Mouse (Mus musculus): ENCODE results near the gene Tssk1. TPM values are rescaled to one million over a fixed set of nuclear protein-coding genes. Genes with fewer than 3 reads are reported as not detected.

Tssk1 gene
- polyA plus RNA-seq, 1 experiment, result not detected

- TF ChIP-seq TAL1 (IDR thresholded peaks at IDR 0.05; ENCODE audit: low read length) (no peak), GATA1 (IDR thresholded peaks at IDR 0.05; ENCODE audit: low read length) (no peak)
- Histone ChIP-seq H3K4me3 (replicated peaks) (no peak overlapping the region), H3K4me1 (ENCODE audit: control insufficient read depth) (peaks cover 60% of the 10 kb centered on the region), H3K36me3 (ENCODE audit: control insufficient read depth) (no peaks in the 10 kb centered on the region), H3K27me3 (ENCODE audit: control insufficient read depth) (no peaks in the 10 kb centered on the region), H3K9me3 (ENCODE audit: control insufficient read depth, low read length) (no peaks in the 10 kb centered on the region)
Observed at GRCm38 (mm10) chr16:17931906-17932460, 38.0 kb downstream of the Tssk1 start.

GRCm38 (mm10) chr16:17933594-17934444 is 39.8 kb downstream of the Tssk1 start:
- Histone ChIP-seq H3K4me3 (replicated peaks) (no peak overlapping the region), H3K4me1 (ENCODE audit: control insufficient read depth) (peaks cover 60% of the 10 kb centered on the region), H3K27me3 (ENCODE audit: control insufficient read depth) (no peaks in the 10 kb centered on the region), H3K9me3 (ENCODE audit: control insufficient read depth, low read length) (no peaks in the 10 kb centered on the region), H3K36me3 (ENCODE audit: control insufficient read depth) (no peaks in the 10 kb centered on the region)
- TF ChIP-seq GATA1 (IDR thresholded peaks at IDR 0.05; ENCODE audit: low read length) (no peak), TAL1 (IDR thresholded peaks at IDR 0.05; ENCODE audit: low read length) (no peak)

DNA sequence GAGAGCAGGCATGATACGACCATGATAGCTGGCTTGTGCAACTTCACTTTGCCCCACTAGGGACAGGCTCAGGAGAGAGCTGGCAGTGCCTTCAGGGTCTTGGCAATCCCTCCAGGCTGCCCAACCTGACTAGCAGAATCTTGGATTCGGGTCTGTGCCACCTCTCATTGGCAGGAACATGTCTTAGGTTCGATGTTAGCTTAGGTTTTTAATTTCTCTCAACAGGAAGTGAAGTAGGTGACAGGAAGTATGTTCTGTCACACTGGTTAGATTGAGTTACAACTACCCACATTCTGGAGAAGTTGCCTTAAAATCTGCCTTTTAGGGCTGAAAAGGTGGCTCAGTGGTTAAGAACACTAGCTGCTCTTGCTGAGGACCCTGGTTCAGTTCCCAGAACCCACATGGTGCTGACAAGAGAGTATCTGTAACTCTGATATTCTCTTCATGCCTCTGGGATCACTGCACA is 40.5 kb downstream of the Tssk1 start:
- H3K36me3 ChIP-seq (ENCODE audit: control insufficient read depth), result no peaks in the 10 kb centered on the region
- TF ChIP-seq GATA1 (IDR thresholded peaks at IDR 0.05; ENCODE audit: low read length) (no peak), TAL1 (IDR thresholded peaks at IDR 0.05; ENCODE audit: low read length) (no peak)
- H3K27me3 ChIP-seq (ENCODE audit: control insufficient read depth), result no peaks in the 10 kb centered on the region
- H3K9me3 ChIP-seq (ENCODE audit: control insufficient read depth, low read length), result no peaks in the 10 kb centered on the region
- no peak overlapping the region for H3K4me3 ChIP-seq (replicated peaks)
- H3K4me1 ChIP-seq (ENCODE audit: control insufficient read depth), result peaks cover 60% of the 10 kb centered on the region

DNA sequence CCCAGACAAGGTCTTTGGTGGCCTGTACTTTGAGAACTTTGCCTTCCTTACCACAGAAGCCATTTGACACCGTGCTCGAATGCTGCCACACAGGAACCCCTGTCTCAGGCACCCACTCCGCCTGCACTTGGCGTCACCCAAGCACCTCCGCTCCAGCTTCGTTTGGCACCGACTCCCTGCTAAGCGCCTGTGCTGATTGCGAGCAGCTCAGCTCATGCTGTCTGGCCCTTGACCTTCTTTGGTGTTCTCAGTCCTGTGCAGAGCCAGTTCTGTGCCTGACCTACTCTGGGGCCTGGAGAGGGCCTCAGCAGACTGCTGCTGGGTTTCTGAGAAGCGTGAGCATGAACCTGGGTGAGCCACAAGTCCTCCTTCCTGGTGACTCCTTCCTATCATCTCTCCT is 42.8 kb downstream of the Tssk1 start:
- no peak for TF ChIP-seq TAL1 (IDR thresholded peaks at IDR 0.05; ENCODE audit: low read length)
- Histone ChIP-seq H3K27me3 (ENCODE audit: control insufficient read depth) (no peaks in the 10 kb centered on the region), H3K4me1 (ENCODE audit: control insufficient read depth) (peaks cover 59% of the 10 kb centered on the region)

GRCm38 (mm10) chr16:17938187-17938586 is 44.2 kb downstream of the Tssk1 start:
- Histone ChIP-seq H3K9me3 (ENCODE audit: control insufficient read depth, low read length) (no peaks in the 10 kb centered on the region), H3K4me3 (replicated peaks) (no peak overlapping the region), H3K27me3 (ENCODE audit: control insufficient read depth) (no peaks in the 10 kb centered on the region), H3K36me3 (ENCODE audit: control insufficient read depth) (no peaks in the 10 kb centered on the region), H3K4me1 (ENCODE audit: control insufficient read depth) (peaks cover 54% of the 10 kb centered on the region)
- TF ChIP-seq TAL1 (IDR thresholded peaks at IDR 0.05; ENCODE audit: low read length) (no peak), GATA1 (IDR thresholded peaks at IDR 0.05; ENCODE audit: low read length) (no peak)

More for the DNA sequence above, 42.8 kb downstream of the Tssk1 start:
- Histone ChIP-seq H3K4me3 (replicated peaks) (no peak overlapping the region), H3K9me3 (ENCODE audit: control insufficient read depth, low read length) (no peaks in the 10 kb centered on the region), H3K36me3 (ENCODE audit: control insufficient read depth) (no peaks in the 10 kb centered on the region)

DNA sequence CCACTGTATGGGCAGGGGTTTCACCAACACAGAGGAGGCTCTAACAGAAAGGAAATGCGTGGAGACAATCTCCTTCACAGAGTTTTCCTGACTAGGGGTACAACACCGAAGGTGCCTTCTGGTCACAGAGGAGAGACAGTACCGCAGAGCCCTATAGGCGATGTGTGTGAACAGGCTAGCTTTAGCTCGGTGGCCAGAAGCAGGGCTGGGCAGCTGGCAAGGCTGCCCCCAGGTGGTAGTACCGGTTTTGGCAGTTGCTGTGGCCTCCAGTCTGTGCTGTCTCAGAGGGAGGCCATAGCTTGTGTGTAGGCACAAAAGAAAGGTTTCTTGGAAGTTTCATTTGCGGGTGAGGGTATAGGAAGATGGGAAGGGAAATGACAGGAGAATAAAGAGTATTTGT is 44.8 kb downstream of the Tssk1 start:
- Histone ChIP-seq H3K27me3 (ENCODE audit: control insufficient read depth) (no peaks in the 10 kb centered on the region), H3K4me1 (ENCODE audit: control insufficient read depth) (peaks cover 48% of the 10 kb centered on the region), H3K9me3 (ENCODE audit: control insufficient read depth, low read length) (no peaks in the 10 kb centered on the region), H3K36me3 (ENCODE audit: control insufficient read depth) (no peaks in the 10 kb centered on the region), H3K4me3 (replicated peaks) (peak overlapping the region; percentile 39)
- TF ChIP-seq GATA1 (IDR thresholded peaks at IDR 0.05; ENCODE audit: low read length), result no peak
- TF ChIP-seq TAL1 (IDR thresholded peaks at IDR 0.05; ENCODE audit: low read length), result no peak

DNA sequence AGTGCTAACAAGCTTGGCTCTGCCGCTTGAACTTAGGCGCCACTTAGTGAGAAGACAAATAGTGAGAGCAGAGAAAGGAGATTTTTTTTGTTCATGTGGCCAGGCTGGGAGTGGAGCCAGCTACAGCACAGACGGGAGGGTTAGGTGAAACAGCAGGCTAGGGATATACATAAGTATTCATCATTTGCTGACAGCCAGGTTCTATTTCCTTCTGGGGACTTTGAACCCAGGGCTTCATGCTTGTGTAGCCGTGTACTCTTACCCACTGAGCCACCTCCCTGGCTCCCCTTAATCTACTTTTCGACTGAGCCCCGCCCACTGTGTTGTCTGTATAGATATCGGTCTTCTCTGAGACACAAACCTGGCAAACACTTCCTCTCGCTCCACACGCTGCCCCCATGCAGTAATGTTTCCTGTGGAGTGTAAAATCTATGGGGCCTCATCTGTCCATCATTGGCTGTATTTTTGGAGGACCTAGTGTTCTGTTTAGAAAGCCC is 45.3 kb downstream of the Tssk1 start:
- H3K9me3 ChIP-seq (ENCODE audit: control insufficient read depth, low read length), result no peaks in the 10 kb centered on the region
- peaks cover 43% of the 10 kb centered on the region for H3K4me1 ChIP-seq (ENCODE audit: control insufficient read depth)
- H3K4me3 ChIP-seq (replicated peaks), result peak overlapping the region; percentile 39
- no peaks in the 10 kb centered on the region for H3K27me3 ChIP-seq (ENCODE audit: control insufficient read depth)
- no peak for TF ChIP-seq TAL1 (IDR thresholded peaks at IDR 0.05; ENCODE audit: low read length)
- no peak for TF ChIP-seq GATA1 (IDR thresholded peaks at IDR 0.05; ENCODE audit: low read length)
- no peaks in the 10 kb centered on the region for H3K36me3 ChIP-seq (ENCODE audit: control insufficient read depth)

DNA sequence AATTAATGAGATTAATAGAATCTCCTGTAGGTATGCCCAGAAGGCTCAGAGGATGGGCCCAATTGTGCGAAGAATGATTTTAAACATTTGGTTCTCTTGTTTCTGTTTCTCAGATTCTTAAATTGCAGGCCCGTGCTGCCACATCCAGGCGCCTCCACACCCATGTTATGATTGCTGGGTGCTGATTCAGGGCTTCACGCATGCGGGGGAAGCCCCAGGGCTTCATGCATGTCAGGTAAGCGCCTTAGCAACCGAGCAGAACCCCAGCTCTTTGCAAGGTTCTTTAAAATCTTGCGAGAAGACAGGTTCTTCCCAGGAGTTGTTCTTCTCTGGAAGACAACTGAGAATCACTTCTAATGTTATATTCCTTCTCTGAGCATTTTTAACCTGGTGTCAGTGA is 49.4 kb downstream of the Tssk1 start:
- Histone ChIP-seq H3K27me3 (ENCODE audit: control insufficient read depth) (peaks cover 2% of the 10 kb centered on the region), H3K4me1 (ENCODE audit: control insufficient read depth) (peaks cover 16% of the 10 kb centered on the region), H3K4me3 (replicated peaks) (no peak overlapping the region), H3K9me3 (ENCODE audit: control insufficient read depth, low read length) (no peaks in the 10 kb centered on the region), H3K36me3 (ENCODE audit: control insufficient read depth) (no peaks in the 10 kb centered on the region)
- TF ChIP-seq TAL1 (IDR thresholded peaks at IDR 0.05; ENCODE audit: low read length), result no peak
- no peak for TF ChIP-seq GATA1 (IDR thresholded peaks at IDR 0.05; ENCODE audit: low read length)

- no peak overlapping the region for H3K4me3 ChIP-seq (replicated peaks)
- no peaks in the 10 kb centered on the region for H3K36me3 ChIP-seq (ENCODE audit: control insufficient read depth)
- peaks cover 2% of the 10 kb centered on the region for H3K27me3 ChIP-seq (ENCODE audit: control insufficient read depth)
- TF ChIP-seq GATA1 (IDR thresholded peaks at IDR 0.05; ENCODE audit: low read length) (no peak), TAL1 (IDR thresholded peaks at IDR 0.05; ENCODE audit: low read length) (no peak)
- no peaks in the 10 kb centered on the region for H3K9me3 ChIP-seq (ENCODE audit: control insufficient read depth, low read length)
- H3K4me1 ChIP-seq (ENCODE audit: control insufficient read depth), result no peaks in the 10 kb centered on the region
Observed at GRCm38 (mm10) chr16:17945081-17945831, 51.2 kb downstream of the Tssk1 start.

Other genes starting within 250 kb of the Tssk1 start
- 1.4 and 1.5 TPM in 2 replicates for gene Ccdc74a, start 247.8 kb upstream of the Tssk1 start, polyA plus RNA-seq (2012)
- 7.7 and 8.2 TPM in 2 replicates for gene Med15, start 161.3 kb upstream of the Tssk1 start, polyA plus RNA-seq (2012)
- 0.22 and 1.5 TPM in 2 replicates for gene Klhl22, start 134.6 kb upstream of the Tssk1 start, polyA plus RNA-seq (2012)
- gene Scarf2, start 96.9 kb upstream of the Tssk1 start, polyA plus RNA-seq (2012), result 0.03 TPM in 1 of 2 replicates, not detected in the other
- not detected in 2 replicates for gene B830017H08Rik, start 61.1 kb upstream of the Tssk1 start, polyA plus RNA-seq (2012)
- 0.44 and 0.70 TPM in 2 replicates for gene Car15, start 55.9 kb upstream of the Tssk1 start, polyA plus RNA-seq (2012)
- 0.07 and 0.08 TPM in 2 replicates for gene Gm20518, start 2.6 kb upstream of the Tssk1 start, polyA plus RNA-seq (2012)
- 0.68 and 1.1 TPM in 2 replicates for gene Dgcr2, start 4.3 kb downstream of the Tssk1 start, polyA plus RNA-seq (2012)
- not detected in 2 replicates for gene Tssk2, start 4.4 kb downstream of the Tssk1 start, polyA plus RNA-seq (2012)
- 2.0 and 2.1 TPM in 2 replicates for gene Ess2, start 17.1 kb downstream of the Tssk1 start, polyA plus RNA-seq (2012)
- gene Gsc2, start 20.8 kb downstream of the Tssk1 start, polyA plus RNA-seq (2012), result 0.04 TPM in 1 of 2 replicates, not detected in the other
- 5.4 and 5.9 TPM in 2 replicates for gene Slc25a1, start 34.0 kb downstream of the Tssk1 start, polyA plus RNA-seq (2012)
- gene Vpreb2, start 86.2 kb downstream of the Tssk1 start, polyA plus RNA-seq (2012), result not detected in 2 replicates
- gene Dgcr6, start 158.6 kb downstream of the Tssk1 start, polyA plus RNA-seq (2012), result 0.66 and 1.0 TPM in 2 replicates
- gene Prodh, start 196.0 kb downstream of the Tssk1 start, polyA plus RNA-seq (2012), result 0.06 and 0.20 TPM in 2 replicates
- gene Rtn4r, start 233.4 kb downstream of the Tssk1 start, polyA plus RNA-seq (2012), result 0.02 TPM in 1 of 2 replicates, not detected in the other